Mouse (Mus musculus) ES-Bruce4 (cell line): ENCODE measurements around the gene Gm13030. TPM values are rescaled to one million over a fixed set of nuclear protein-coding genes. Genes with fewer than 3 reads are reported as not detected.
"Not testable (repeated sequence)": the region's sequence is repeated elsewhere in the genome, so short reads cannot be mapped to it uniquely, and the experiment has no call there.

ENCODE experiments used
- H3K27ac ChIP-seq: 2 replicates; pipeline ENCODE4 v1.5.1; 2012; ENCODE audit warnings: low read length, inconsistent platforms; ENCODE audit not compliant: insufficient read depth
- H3K27me3 ChIP-seq: 2 replicates; pipeline ENCODE4 v1.6.1; 2012; ENCODE audit warnings: mild to moderate bottlenecking, low read length, inconsistent platforms; ENCODE audit not compliant: control insufficient read depth, poor library complexity, insufficient read depth, severe bottlenecking
- H3K36me3 ChIP-seq: 2 replicates; pipeline ENCODE4 v1.6.1; 2012; ENCODE audit warnings: inconsistent platforms, mild to moderate bottlenecking, low read length, moderate library complexity; ENCODE audit not compliant: control insufficient read depth, poor library complexity, insufficient read depth, severe bottlenecking
- H3K4me1 ChIP-seq: one replicate; pipeline ENCODE4 v1.8.1; 2011; ENCODE audit warnings: low read length; ENCODE audit not compliant: control insufficient read depth, insufficient read depth
- H3K4me3 ChIP-seq: 2 replicates; pipeline ENCODE4 v1.5.1; 2011; ENCODE audit warnings: low read depth, mild to moderate bottlenecking, low read length
- H3K9ac ChIP-seq: 2 replicates; pipeline ENCODE4 v1.6.1; 2012; ENCODE audit warnings: low read depth, mild to moderate bottlenecking, inconsistent platforms; ENCODE audit not compliant: poor library complexity, severe bottlenecking
- H3K9me3 ChIP-seq: replicated peaks from 2 replicates; pipeline ENCODE4 v1.6.1; 2012; ENCODE audit warnings: mild to moderate bottlenecking, low read length, inconsistent platforms; ENCODE audit not compliant: control insufficient read depth, poor library complexity, insufficient read depth, severe bottlenecking
- CTCF ChIP-seq: IDR thresholded peaks from one replicate; pipeline ENCODE4 v1.8.1; 2011; ENCODE audit warnings: low read depth, low read length
- EP300 ChIP-seq: IDR thresholded peaks from 2 replicates; pipeline ENCODE4 v1.6.1; 2011; ENCODE audit warnings: low read depth, low read length; ENCODE audit not compliant: insufficient read depth
- POLR2A ChIP-seq: IDR thresholded peaks from one replicate; pipeline ENCODE4 v1.8.1; 2011; ENCODE audit warnings: low read length; ENCODE audit not compliant: insufficient read depth
- polyA plus RNA-seq: library from polyadenylated mRNA; stranded (reverse); fragments of >200 nt; gene quantifications from 2 replicates; pipeline ENCODE4 v1.2.4, GENCODE M21; 2011; ENCODE audit warnings: low read depth; ENCODE audit not compliant: missing spikeins, insufficient read depth, insufficient read length

Gene Gm13030
- polyA plus RNA-seq, 1 experiment: not detected

GRCm38 (mm10) chr4:138905624-138906337, 32.0 kb upstream of the Gm13030 start:
- no peaks in the 10 kb centered on the region for H3K27me3 ChIP-seq

GRCm38 (mm10) chr4:138899361-138899760, 25.6 kb upstream of the Gm13030 start:
- Histone ChIP-seq H3K4me1 (no peaks in the 10 kb centered on the region), H3K36me3 (peaks cover 4% of the 10 kb centered on the region), H3K9ac (no peak overlapping the region), H3K4me3 (no peak overlapping the region), H3K9me3 (no peaks in the 10 kb centered on the region), H3K27ac (no peak overlapping the region), H3K27me3 (no peaks in the 10 kb centered on the region)
- TF ChIP-seq EP300 (no peak), CTCF (no peak), POLR2A (no peak)

More at GRCm38 (mm10) chr4:138905624-138906337, 32.0 kb upstream of the Gm13030 start:
- H3K9ac ChIP-seq: no peak overlapping the region
- H3K4me1 ChIP-seq: no peaks in the 10 kb centered on the region
- peaks cover 2% of the 10 kb centered on the region; the same call in 1 of the 2 replicates for H3K36me3 ChIP-seq
- H3K4me3 ChIP-seq: no peak overlapping the region
- TF ChIP-seq POLR2A (no peak), EP300 (no peak), CTCF (no peak)
- H3K9me3 ChIP-seq: no peaks in the 10 kb centered on the region
- no peak overlapping the region for H3K27ac ChIP-seq

- not testable (repeated sequence) for H3K27me3 ChIP-seq
Observed at GRCm38 (mm10) chr4:138893789-138894188, 20.0 kb upstream of the Gm13030 start.

GRCm38 (mm10) chr4:138892655-138893054, 18.9 kb upstream of the Gm13030 start:
- no peak overlapping the region for H3K27ac ChIP-seq
- no peaks in the 10 kb centered on the region for H3K27me3 ChIP-seq
- H3K9ac ChIP-seq: no peak overlapping the region
- no peak for TF ChIP-seq EP300
- TF ChIP-seq POLR2A: no peak
- no peak for TF ChIP-seq CTCF
- peaks cover 11% of the 10 kb centered on the region for H3K4me1 ChIP-seq
- H3K4me3 ChIP-seq: no peak overlapping the region
- no peaks in the 10 kb centered on the region for H3K9me3 ChIP-seq
- no peaks in the 10 kb centered on the region; the same call in 1 of the 2 replicates for H3K36me3 ChIP-seq

More at GRCm38 (mm10) chr4:138893789-138894188, 20.0 kb upstream of the Gm13030 start:
- H3K36me3 ChIP-seq, H3K4me3 ChIP-seq, H3K9ac ChIP-seq, H3K27ac ChIP-seq, H3K9me3 ChIP-seq: not testable (repeated sequence)
- peaks cover 11% of the 10 kb centered on the region for H3K4me1 ChIP-seq

- TF ChIP-seq EP300 (no peak), POLR2A (no peak), CTCF (no peak)
- Histone ChIP-seq H3K27ac (peak overlapping the region; percentile 44; the same call in 1 of the 2 replicates), H3K36me3 (no peaks in the 10 kb centered on the region), H3K4me1 (peaks cover 11% of the 10 kb centered on the region), H3K9me3 (no peaks in the 10 kb centered on the region), H3K4me3 (no peak overlapping the region), H3K27me3 (no peaks in the 10 kb centered on the region), H3K9ac (no peak overlapping the region)
Observed at GRCm38 (mm10) chr4:138889635-138890034, 15.9 kb upstream of the Gm13030 start.

DNA sequence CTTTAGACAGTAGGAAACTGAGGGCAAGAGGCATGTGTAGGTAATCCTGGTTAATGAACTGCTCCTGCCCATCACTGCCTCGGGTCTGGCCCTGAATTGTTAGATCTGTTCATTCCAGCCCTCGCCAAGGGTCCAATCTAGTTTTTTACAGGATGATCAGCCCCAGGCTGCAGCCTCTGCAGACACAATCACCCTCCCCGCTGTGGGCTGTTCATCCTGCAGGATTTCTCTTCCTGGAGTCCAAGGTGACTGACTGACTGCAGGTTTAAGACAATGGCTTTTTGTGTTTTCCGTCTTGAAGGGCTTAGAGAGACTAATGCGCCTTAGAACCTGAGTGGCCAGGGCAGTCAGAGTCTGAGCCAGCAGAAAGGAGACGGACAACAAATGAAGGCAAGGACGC, 15.4 kb upstream of the Gm13030 start:
- peaks cover 11% of the 10 kb centered on the region for H3K4me1 ChIP-seq
- peak overlapping the region; percentile 44 for H3K27ac ChIP-seq
- H3K36me3 ChIP-seq: no peaks in the 10 kb centered on the region
- TF ChIP-seq POLR2A (no peak), EP300 (peak; percentile 68)
- no peak overlapping the region for H3K9ac ChIP-seq
- no peaks in the 10 kb centered on the region for H3K27me3 ChIP-seq
- no peaks in the 10 kb centered on the region for H3K9me3 ChIP-seq
- H3K4me3 ChIP-seq: no peak overlapping the region
